Mouse (Mus musculus) right cerebral cortex, postnatal 4 days (tissue): Measurements from ENCODE around the gene Ankk1.

Experiments
- DNase-seq: peaks from one replicate; pipeline ENCODE4 v3.0.0-alpha.2; 2022

Ankk1 gene

DNA sequence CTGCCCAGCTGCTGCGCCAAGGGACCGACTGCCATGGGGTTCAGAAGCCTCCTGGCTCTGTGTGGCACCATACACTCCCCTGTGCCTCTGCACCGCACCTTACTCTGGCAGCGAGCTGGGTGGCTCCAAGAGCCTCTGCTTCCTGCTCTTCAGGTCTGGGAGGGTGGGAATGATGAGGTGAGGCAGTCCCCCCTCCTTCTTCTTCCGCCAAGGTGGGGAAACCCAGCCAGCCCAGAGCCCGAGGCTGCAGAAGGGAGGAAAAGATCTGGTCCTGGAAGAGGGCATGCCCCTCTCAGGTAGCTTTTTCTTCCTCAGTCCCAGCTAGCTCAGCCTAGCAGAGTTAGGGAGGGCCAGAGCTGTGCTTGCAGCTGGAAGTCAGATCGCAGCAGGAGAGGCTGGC is at the start of gene Ankk1:
TSS of gene Ankk1 (minus strand) at position 101 of the 400 bp plus-strand sequence.
- no peak for DNase-seq

GRCm38 (mm10) chr9:49472126-49472525 is 45.3 kb upstream of the Ankk1 start:
- DNase-seq: no peak

- no peak for DNase-seq
These were observed 44.1 kb upstream of the Ankk1 start for GRCm38 (mm10) chr9:49470946-49471345.

DNA sequence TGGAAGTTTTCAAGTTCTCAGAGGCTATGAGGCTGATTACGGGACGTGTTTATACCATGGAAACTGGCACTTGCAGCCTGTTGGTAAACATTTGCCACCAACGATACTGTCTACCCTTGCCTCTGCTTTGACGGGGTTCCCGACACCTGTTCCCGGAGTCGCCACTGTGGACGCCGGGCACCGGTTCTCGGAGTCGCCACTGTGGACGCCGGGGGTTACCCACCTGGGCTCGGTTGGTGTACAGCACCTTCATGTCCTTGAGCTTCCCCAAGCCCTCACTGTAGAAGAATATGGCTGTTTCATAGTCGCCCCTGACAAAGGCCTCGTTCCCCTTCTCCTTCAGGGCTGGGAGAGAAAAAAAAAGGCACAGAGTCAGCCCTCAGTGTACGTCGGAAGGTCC is 43.2 kb upstream of the Ankk1 start:
- DNase-seq: no peak

- no peak for DNase-seq
These were observed 29.3 kb upstream of the Ankk1 start for GRCm38 (mm10) chr9:49456136-49456535.

GRCm38 (mm10) chr9:49452396-49452795 is 25.6 kb upstream of the Ankk1 start:
- no peak for DNase-seq

DNA sequence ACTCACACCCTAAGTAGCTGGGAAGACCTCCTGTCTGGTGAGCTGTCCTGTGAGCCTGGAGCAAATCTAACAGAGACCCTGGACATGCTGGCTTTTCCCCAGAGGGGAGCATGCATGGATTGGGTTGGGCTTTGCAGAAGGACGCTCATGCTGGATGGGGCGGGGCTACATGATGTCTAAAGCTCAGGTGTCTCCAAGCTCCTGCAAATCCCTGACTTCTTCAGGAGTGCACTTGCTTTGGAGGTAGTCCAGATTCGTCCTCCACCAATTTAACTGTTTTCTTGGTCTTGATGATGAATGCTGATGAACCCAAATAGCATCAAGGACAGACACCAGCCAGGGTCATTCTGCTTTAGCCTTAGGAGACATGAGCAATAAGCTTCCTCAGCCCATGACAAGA is 23.7 kb upstream of the Ankk1 start:
- DNase-seq: no peak

DNA sequence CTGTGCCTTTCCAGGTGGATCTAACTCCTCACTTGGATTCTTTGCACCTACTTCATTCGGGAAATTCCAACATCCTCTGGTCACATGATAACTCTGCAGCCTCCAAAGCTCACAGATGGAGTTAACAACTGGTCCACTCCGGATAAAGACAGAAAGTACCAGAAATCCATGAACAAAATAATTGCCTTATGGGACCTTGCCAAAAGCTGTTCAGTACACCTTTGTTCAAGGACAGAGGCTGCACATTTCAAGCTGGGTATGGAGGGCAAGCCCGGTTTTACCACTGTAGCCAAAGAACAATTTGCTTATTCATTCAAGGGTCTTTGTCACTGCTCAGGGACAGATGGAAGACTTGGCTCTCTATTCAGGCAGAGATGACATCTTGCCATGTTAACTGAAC is 15.8 kb upstream of the Ankk1 start:
- DNase-seq: no peak

- no peak for DNase-seq
These were observed 657 bp upstream of the Ankk1 start for GRCm38 (mm10) chr9:49427478-49427877.

DNA sequence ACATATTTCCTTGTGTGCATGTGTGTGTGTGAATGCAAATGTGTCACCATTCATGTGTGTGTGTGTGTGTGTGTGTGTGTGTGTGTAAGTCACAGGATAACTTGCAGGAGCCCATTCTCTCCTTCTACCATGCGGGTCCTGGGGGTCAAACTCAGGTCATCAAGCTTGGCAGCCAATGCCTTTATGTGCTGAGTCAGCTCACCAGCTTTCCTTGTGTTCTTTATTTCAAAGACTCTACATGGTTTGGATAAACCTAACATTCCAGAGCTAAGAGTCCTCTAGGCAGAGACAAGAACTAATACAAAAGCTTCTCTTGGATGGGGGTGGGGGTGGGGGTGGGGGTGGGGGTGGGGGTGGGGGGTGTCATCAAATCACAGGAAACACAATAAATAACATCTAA is 1.2 kb downstream of the Ankk1 start:
- no peak for DNase-seq

DNA sequence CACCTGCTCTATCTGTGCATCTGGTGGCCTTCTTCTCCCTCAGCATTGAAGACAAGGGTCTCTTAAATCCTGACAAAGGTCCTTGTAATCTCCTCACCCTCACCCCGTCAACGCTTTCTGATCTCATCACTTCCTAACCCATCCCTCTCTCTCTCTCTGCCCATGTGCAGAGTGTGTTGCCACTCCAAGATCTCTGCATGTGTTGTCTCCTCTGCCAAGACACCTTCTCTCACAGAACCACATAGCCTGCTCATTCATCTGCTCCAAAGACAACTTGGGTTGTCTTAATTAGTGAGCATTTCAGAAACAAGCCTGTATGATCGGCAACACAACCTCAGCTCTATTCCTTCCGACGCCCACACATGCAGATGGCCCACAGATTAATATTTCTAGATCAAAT is 3.0 kb downstream of the Ankk1 start:
- no peak for DNase-seq

- no peak for DNase-seq
These were observed 16.2 kb downstream of the Ankk1 start for GRCm38 (mm10) chr9:49410621-49411020.

- no peak for DNase-seq
These were observed 19.8 kb downstream of the Ankk1 start for GRCm38 (mm10) chr9:49407028-49407427.

GRCm38 (mm10) chr9:49403711-49404110 is 23.1 kb downstream of the Ankk1 start:
- DNase-seq: no peak

GRCm38 (mm10) chr9:49396006-49396405 is 30.8 kb downstream of the Ankk1 start:
- DNase-seq: no peak

- DNase-seq: no peak
These were observed 34.6 kb downstream of the Ankk1 start for GRCm38 (mm10) chr9:49392242-49392641.

- DNase-seq: no peak
These were observed 40.7 kb downstream of the Ankk1 start for GRCm38 (mm10) chr9:49386119-49386518.

DNA sequence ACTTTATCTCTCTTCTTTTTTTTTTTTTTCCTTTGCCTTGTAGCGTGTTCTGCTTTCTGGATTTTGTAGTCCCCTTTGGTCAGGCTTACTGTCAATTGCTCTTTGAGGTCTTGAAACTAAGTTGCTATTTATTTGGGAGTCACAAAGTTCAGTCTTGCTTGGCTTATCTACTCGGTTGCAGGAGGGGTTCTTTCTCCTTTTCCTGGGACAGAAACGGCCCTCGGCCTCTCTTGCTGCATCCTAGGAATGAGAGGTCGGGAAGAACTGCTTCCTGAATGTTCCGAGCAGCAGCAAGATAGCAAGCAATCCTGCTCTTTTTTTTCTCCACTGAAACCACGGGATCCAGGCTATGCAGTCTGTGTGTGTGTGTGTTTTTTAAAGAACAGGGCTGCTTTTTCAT is 41.5 kb downstream of the Ankk1 start:
- DNase-seq: no peak

DNA sequence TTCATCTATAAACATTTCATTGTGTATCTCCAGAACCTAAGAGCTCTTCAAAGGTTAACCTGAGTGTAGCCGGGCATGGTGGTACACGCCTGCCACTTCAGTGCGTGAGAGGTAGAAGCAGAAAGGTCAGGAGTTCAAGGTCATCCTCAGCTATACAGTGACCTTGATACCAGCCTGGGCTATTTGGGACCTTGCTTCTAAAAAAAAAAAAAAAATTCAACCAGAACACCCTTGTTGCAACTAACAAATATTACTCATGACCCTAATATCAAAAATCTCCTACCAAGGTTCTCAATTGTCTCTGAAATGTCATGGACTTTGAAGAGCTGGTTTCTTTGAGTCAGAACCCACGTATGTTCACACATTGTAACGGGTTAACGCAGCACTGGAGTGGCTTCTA is 42.0 kb downstream of the Ankk1 start:
- DNase-seq: no peak

DNA sequence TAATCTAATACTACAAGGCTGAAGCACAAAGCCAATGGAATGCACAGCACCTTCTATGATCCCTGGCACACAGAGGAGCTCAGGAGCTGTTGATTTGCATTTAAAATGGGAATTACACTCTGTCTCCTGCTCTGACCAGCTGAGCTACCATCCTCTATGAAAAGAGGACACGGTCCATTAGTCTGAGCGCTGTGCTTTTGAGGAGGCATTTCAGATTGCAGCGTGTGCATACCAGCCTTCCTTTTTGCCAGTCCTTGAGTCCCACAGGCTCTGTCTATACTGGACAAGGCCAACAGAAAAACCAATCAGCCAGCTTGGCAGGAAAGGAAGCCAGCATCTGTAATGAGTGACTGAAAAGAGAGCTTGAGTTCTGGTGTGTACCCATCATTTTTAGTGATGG is 42.8 kb downstream of the Ankk1 start:
- no peak for DNase-seq

DNA sequence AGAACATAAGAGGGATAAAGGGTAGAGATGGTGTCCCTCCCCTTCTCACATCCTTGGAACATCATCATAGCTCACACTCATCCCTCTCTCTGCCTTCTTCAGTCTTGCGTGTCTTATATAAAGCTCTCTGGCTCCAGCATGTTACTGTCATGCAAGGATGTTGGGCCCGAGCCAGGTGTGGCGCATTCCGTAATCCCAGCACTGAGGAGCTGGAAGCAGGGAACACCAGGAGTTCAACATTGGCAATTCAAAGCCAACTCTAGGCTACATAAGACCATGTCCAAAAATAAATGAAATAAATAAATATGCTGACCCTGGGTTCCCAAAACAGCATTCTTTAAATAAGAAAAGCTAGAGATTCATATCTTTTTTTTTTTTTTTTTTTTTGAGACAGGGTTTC is 46.9 kb downstream of the Ankk1 start:
- peak; percentile 17 for DNase-seq

- no peak for DNase-seq
These were observed 52.9 kb downstream of the Ankk1 start for GRCm38 (mm10) chr9:49373946-49374345.

DNA sequence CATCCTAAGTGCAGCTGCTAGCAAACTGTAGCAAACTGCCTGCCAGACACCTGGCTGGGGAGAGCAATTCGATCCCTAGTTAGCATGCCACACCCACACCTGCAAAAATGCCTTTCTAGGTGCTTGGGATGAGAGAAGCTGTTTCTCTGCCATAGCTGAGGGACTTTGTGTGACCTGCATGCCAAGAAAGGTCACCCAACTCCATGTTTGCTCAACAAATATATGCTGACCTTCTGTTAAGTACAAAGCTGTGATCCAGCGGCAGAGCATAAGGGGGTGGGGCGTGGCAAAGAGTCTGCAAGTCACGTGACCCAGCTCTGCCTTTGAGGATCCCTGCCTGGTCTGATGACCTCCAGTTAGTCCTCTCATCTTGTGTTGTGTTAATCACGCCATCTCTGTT is 61.1 kb downstream of the Ankk1 start:
- DNase-seq: no peak
